Mouse (Mus musculus): ENCODE results near the gene Myadm. TPM values are rescaled to one million over a fixed set of nuclear protein-coding genes. Genes with fewer than 3 reads are reported as not detected.

Myadm gene
- polyA plus RNA-seq, 1 experiment from 2014 or later = 178 TPM

- DNase-seq (ENCODE audit: low spot score) = peak; percentile 37
- Histone ChIP-seq H3K36me3 (ENCODE audit: control insufficient read depth, insufficient read depth, low read length) (peaks cover 18% of the 10 kb centered on the region), H3K27me3 (replicated peaks; ENCODE audit: control insufficient read depth, insufficient read depth, low read length) (peaks cover 42% of the 10 kb centered on the region), H3K9me3 (ENCODE audit: control insufficient read depth, low read length) (no peaks in the 10 kb centered on the region), H3K4me3 (ENCODE audit: low read depth, low read length) (peak overlapping the region; percentile 31), H3K9ac (ENCODE audit: low read depth, low read length) (peak overlapping the region; percentile 39; the same call in 1 of the 2 replicates), H3K4me2 (ENCODE audit: low read depth, low read length) (peak overlapping the region; percentile 67), H3K4me1 (ENCODE audit: control insufficient read depth, insufficient read depth, low read length) (0 out of 2 replicates have a peak, but pooled peaks cover 4% of the 10 kb centered on the region), H3K27ac (replicated peaks; ENCODE audit: low read depth, low read length) (no peak overlapping the region)
- ATAC-seq (ENCODE audit: low read depth) = no peak
- 3% methylated on average over 16 of the region's 16 CpGs for WGBS
These were observed 13.8 kb downstream of the Myadm start for GRCm38 (mm10) chr7:3302556-3303275.

- Histone ChIP-seq H3K9ac (ENCODE audit: low read depth, low read length) (peak overlapping the region; percentile 39; the same call in 1 of the 2 replicates), H3K4me1 (ENCODE audit: control insufficient read depth, insufficient read depth, low read length) (0 out of 2 replicates have a peak, but pooled peaks cover 4% of the 10 kb centered on the region), H3K9me3 (ENCODE audit: control insufficient read depth, low read length) (no peaks in the 10 kb centered on the region), H3K27ac (replicated peaks; ENCODE audit: low read depth, low read length) (no peak overlapping the region), H3K27me3 (replicated peaks; ENCODE audit: control insufficient read depth, insufficient read depth, low read length) (peaks cover 42% of the 10 kb centered on the region), H3K4me2 (ENCODE audit: low read depth, low read length) (peak overlapping the region; percentile 67), H3K4me3 (ENCODE audit: low read depth, low read length) (peak overlapping the region; percentile 31), H3K36me3 (ENCODE audit: control insufficient read depth, insufficient read depth, low read length) (peaks cover 12% of the 10 kb centered on the region)
- DNase-seq (ENCODE audit: low spot score) = peak; percentile 49
- 2% methylated on average over 14 of the region's 29 CpGs for WGBS
- ATAC-seq (ENCODE audit: low read depth) = peak; percentile 64
These were observed 14.4 kb downstream of the Myadm start for GRCm38 (mm10) chr7:3303276-3303781.

- 0 out of 2 replicates have a peak, but pooled peaks cover 4% of the 10 kb centered on the region for H3K4me1 ChIP-seq (ENCODE audit: control insufficient read depth, insufficient read depth, low read length)
- H3K9me3 ChIP-seq (ENCODE audit: control insufficient read depth, low read length) = no peaks in the 10 kb centered on the region
- ATAC-seq (ENCODE audit: low read depth) = no peak
- peak overlapping the region; percentile 31 for H3K4me3 ChIP-seq (ENCODE audit: low read depth, low read length)
- peak overlapping the region; percentile 67 for H3K4me2 ChIP-seq (ENCODE audit: low read depth, low read length)
- no peak overlapping the region for H3K27ac ChIP-seq (replicated peaks; ENCODE audit: low read depth, low read length)
- peaks cover 42% of the 10 kb centered on the region for H3K27me3 ChIP-seq (replicated peaks; ENCODE audit: control insufficient read depth, insufficient read depth, low read length)
- DNase-seq (ENCODE audit: low spot score) = no peak
- H3K9ac ChIP-seq (ENCODE audit: low read depth, low read length) = 0 out of 2 replicates have a peak overlapping the region, but pooled peaks have one; percentile 39
- WGBS = 8% methylated on average over 11 of the region's 12 CpGs
- peaks cover 8% of the 10 kb centered on the region; the same call in 1 of the 2 replicates for H3K36me3 ChIP-seq (ENCODE audit: control insufficient read depth, insufficient read depth, low read length)
These were observed 14.9 kb downstream of the Myadm start for GRCm38 (mm10) chr7:3303789-3304188.

- DNase-seq (ENCODE audit: low spot score) = no peak
- Histone ChIP-seq H3K27ac (replicated peaks; ENCODE audit: low read depth, low read length) (no peak overlapping the region), H3K4me2 (ENCODE audit: low read depth, low read length) (no peak overlapping the region), H3K9me3 (ENCODE audit: control insufficient read depth, low read length) (no peaks in the 10 kb centered on the region), H3K4me3 (ENCODE audit: low read depth, low read length) (no peak overlapping the region), H3K36me3 (ENCODE audit: control insufficient read depth, insufficient read depth, low read length) (peaks cover 5% of the 10 kb centered on the region; the same call in 1 of the 2 replicates), H3K4me1 (ENCODE audit: control insufficient read depth, insufficient read depth, low read length) (0 out of 2 replicates have a peak, but pooled peaks cover 4% of the 10 kb centered on the region), H3K27me3 (replicated peaks; ENCODE audit: control insufficient read depth, insufficient read depth, low read length) (peaks cover 42% of the 10 kb centered on the region), H3K9ac (ENCODE audit: low read depth, low read length) (no peak overlapping the region)
- ATAC-seq (ENCODE audit: low read depth) = no peak
- 5% methylated on average over 7 of the region's 10 CpGs for WGBS
These were observed 15.4 kb downstream of the Myadm start for GRCm38 (mm10) chr7:3304298-3304697.

- no peak for ATAC-seq (ENCODE audit: low read depth)
- Histone ChIP-seq H3K4me1 (ENCODE audit: control insufficient read depth, insufficient read depth, low read length) (0 out of 2 replicates have a peak, but pooled peaks cover 4% of the 10 kb centered on the region), H3K4me2 (ENCODE audit: low read depth, low read length) (no peak overlapping the region), H3K27me3 (replicated peaks; ENCODE audit: control insufficient read depth, insufficient read depth, low read length) (peaks cover 38% of the 10 kb centered on the region), H3K4me3 (ENCODE audit: low read depth, low read length) (no peak overlapping the region), H3K36me3 (ENCODE audit: control insufficient read depth, insufficient read depth, low read length) (no peaks in the 10 kb centered on the region), H3K27ac (replicated peaks; ENCODE audit: low read depth, low read length) (no peak overlapping the region), H3K9me3 (ENCODE audit: control insufficient read depth, low read length) (0 out of 2 replicates have a peak, but pooled peaks cover 4% of the 10 kb centered on the region), H3K9ac (ENCODE audit: low read depth, low read length) (no peak overlapping the region)
- 74% methylated on average over 3 of the region's 3 CpGs for WGBS
- no peak for DNase-seq (ENCODE audit: low spot score)
These were observed 17.5 kb downstream of the Myadm start for GRCm38 (mm10) chr7:3306400-3306799.

- Histone ChIP-seq H3K4me1 (ENCODE audit: control insufficient read depth, insufficient read depth, low read length) (no peaks in the 10 kb centered on the region), H3K4me2 (ENCODE audit: low read depth, low read length) (no peak overlapping the region), H3K4me3 (ENCODE audit: low read depth, low read length) (no peak overlapping the region), H3K9me3 (ENCODE audit: control insufficient read depth, low read length) (0 out of 2 replicates have a peak, but pooled peaks cover 4% of the 10 kb centered on the region), H3K27me3 (replicated peaks; ENCODE audit: control insufficient read depth, insufficient read depth, low read length) (peaks cover 24% of the 10 kb centered on the region), H3K27ac (replicated peaks; ENCODE audit: low read depth, low read length) (no peak overlapping the region), H3K36me3 (ENCODE audit: control insufficient read depth, insufficient read depth, low read length) (no peaks in the 10 kb centered on the region), H3K9ac (ENCODE audit: low read depth, low read length) (no peak overlapping the region)
- DNase-seq (ENCODE audit: low spot score) = no peak
- no peak for ATAC-seq (ENCODE audit: low read depth)
- 66% methylated on average over 4 of the region's 4 CpGs for WGBS
These were observed 19.8 kb downstream of the Myadm start for GRCm38 (mm10) chr7:3308646-3309045.

- Histone ChIP-seq H3K4me1 (ENCODE audit: control insufficient read depth, insufficient read depth, low read length) (no peaks in the 10 kb centered on the region), H3K4me2 (ENCODE audit: low read depth, low read length) (no peak overlapping the region), H3K27me3 (replicated peaks; ENCODE audit: control insufficient read depth, insufficient read depth, low read length) (peaks cover 8% of the 10 kb centered on the region), H3K4me3 (ENCODE audit: low read depth, low read length) (no peak overlapping the region), H3K9me3 (ENCODE audit: control insufficient read depth, low read length) (0 out of 2 replicates have a peak, but pooled peaks cover 4% of the 10 kb centered on the region), H3K27ac (replicated peaks; ENCODE audit: low read depth, low read length) (no peak overlapping the region), H3K36me3 (ENCODE audit: control insufficient read depth, insufficient read depth, low read length) (no peaks in the 10 kb centered on the region), H3K9ac (ENCODE audit: low read depth, low read length) (no peak overlapping the region)
- DNase-seq (ENCODE audit: low spot score) (no peak), ATAC-seq (ENCODE audit: low read depth) (no peak)
- 97% methylated on average over 7 of the region's 7 CpGs for WGBS
These were observed 21.4 kb downstream of the Myadm start for GRCm38 (mm10) chr7:3310233-3310632.

GRCm38 (mm10) chr7:3313571-3313970, 24.7 kb downstream of the Myadm start:
- Histone ChIP-seq H3K9me3 (ENCODE audit: control insufficient read depth, low read length) (0 out of 2 replicates have a peak, but pooled peaks cover 4% of the 10 kb centered on the region), H3K4me2 (ENCODE audit: low read depth, low read length) (no peak overlapping the region), H3K27ac (replicated peaks; ENCODE audit: low read depth, low read length) (no peak overlapping the region), H3K9ac (ENCODE audit: low read depth, low read length) (no peak overlapping the region), H3K4me3 (ENCODE audit: low read depth, low read length) (no peak overlapping the region), H3K36me3 (ENCODE audit: control insufficient read depth, insufficient read depth, low read length) (no peaks in the 10 kb centered on the region), H3K4me1 (ENCODE audit: control insufficient read depth, insufficient read depth, low read length) (no peaks in the 10 kb centered on the region), H3K27me3 (replicated peaks; ENCODE audit: control insufficient read depth, insufficient read depth, low read length) (no peaks in the 10 kb centered on the region)
- 76% methylated on average over 8 of the region's 8 CpGs for WGBS
- ATAC-seq (ENCODE audit: low read depth) (no peak), DNase-seq (ENCODE audit: low spot score) (no peak)

Data from embryonic facial prominence, embryonic 14.5 days (tissue).